Mouse (Mus musculus) myocyte (in vitro differentiated cells): ENCODE results near the gene Dnase2a.

Source experiments
- E2F4 ChIP-seq: IDR thresholded peaks from one replicate; pipeline ENCODE4 v1.6.1; 2011; ENCODE audit warnings: mild to moderate bottlenecking, control low read depth, moderate library complexity; ENCODE audit not compliant: insufficient read depth
- MYOD1 ChIP-seq, 3 experiments: IDR thresholded peaks; one replicate each; pipeline ENCODE4 v1.6.1; 2011; ENCODE audit warnings: control low read depth in 2 of 3, low read depth in 2 of 3, mild to moderate bottlenecking in 2 of 3, moderate library complexity in 1 of 3; ENCODE audit not compliant: insufficient read length in 2 of 3, control insufficient read depth in 1 of 3
- MYOG ChIP-seq, 3 experiments: IDR thresholded peaks; one replicate each; pipeline ENCODE4 v1.6.1; 2011; ENCODE audit warnings: control low read depth in 2 of 3, low read depth in 2 of 3, mild to moderate bottlenecking in 2 of 3; ENCODE audit not compliant: insufficient read length in 2 of 3, control insufficient read depth in 1 of 3, insufficient read depth in 1 of 3
- POLR2A ChIP-seq: IDR thresholded peaks from one replicate; pipeline ENCODE4 v1.6.1; 2011; ENCODE audit warnings: low read depth, mild to moderate bottlenecking, control low read depth, moderate library complexity; ENCODE audit not compliant: insufficient read length
- TCF3 ChIP-seq: IDR thresholded peaks from one replicate; pipeline ENCODE4 v1.6.1; 2011; ENCODE audit warnings: low read depth, control low read depth; ENCODE audit not compliant: insufficient read length
- USF1 ChIP-seq: IDR thresholded peaks from one replicate; pipeline ENCODE4 v1.6.1; 2011; ENCODE audit warnings: low read depth, mild to moderate bottlenecking, control low read depth, moderate library complexity

DNA sequence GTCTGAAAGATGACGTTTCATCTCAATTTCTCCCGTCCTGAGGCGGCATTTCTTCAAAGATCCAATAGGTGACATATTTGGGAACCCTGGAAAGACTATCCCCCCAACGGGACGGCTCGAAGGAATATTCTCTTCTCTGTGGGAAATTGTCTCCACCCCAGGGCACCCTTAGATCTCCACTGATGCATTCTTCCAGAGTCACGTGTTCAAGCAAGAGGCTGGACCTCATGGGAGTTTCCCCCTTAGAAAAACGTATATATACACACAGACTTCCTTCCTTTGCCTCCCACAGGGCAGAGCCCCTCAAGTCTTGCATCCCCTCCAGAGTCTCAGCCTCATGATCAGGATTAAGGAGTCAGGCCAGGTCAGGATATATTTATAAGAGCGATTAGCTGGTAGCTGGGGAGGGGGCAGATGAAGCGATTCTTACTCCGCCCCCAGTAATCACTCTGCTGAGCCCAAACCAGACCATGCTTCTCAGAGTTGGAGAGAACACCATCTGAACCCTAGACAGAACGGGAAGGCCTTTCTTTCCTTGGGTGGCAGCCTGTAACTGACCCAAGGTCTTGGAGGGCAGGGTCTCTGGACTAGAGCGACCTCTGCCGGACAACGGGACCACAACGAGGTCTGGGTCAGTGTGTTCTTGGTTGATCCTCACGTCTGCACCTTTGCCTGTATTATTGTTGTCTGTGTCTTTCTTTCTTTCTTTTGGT lies 38.3 kb downstream of the Dnase2a start, which contains the start of gene Rtbdn:
- TF ChIP-seq MYOD1 (IDR thresholded peaks at IDR 0.05; ENCODE audit: control insufficient read depth in 1 of 3, insufficient read length in 2 of 3, low read depth in 2 of 3) (no peak), POLR2A (no peak), MYOG (IDR thresholded peaks at IDR 0.05; ENCODE audit: control insufficient read depth in 1 of 3, insufficient read depth in 1 of 3, insufficient read length in 2 of 3, low read depth in 2 of 3) (no peak), E2F4 (no peak), TCF3 (no peak), USF1 (no peak)
